Mouse (Mus musculus) kidney, embryonic 15.5 days (tissue): ENCODE measurements at regions not wholly inside any gene's neighbourhood (a gene's known extent, or its start where the extent isn't known, plus 50 kb on each side); places are given as distances from the start of the nearest gene placed in this dataset.

Experiments used
- ATAC-seq: fragments of 200-750 bp; cut with Nextera tagmentation; replicated peaks from 2 replicates; pipeline ENCODE4 v1.8.0; 2017; ENCODE audit warnings: moderate TSS enrichment; ENCODE audit not compliant: low FRiP score
- H3K27ac ChIP-seq: fragments of 300-500 bp; sonication (generic); 2 replicates; pipeline ENCODE4 v1.5.1; 2015; ENCODE audit warnings: mild to moderate bottlenecking, inconsistent platforms
- H3K27me3 ChIP-seq: fragments of 300-500 bp; sonication (generic); 2 replicates; pipeline ENCODE4 v1.6.1; 2015; ENCODE audit warnings: inconsistent platforms
- H3K36me3 ChIP-seq: fragments of 300-500 bp; sonication (generic); 2 replicates; pipeline ENCODE4 v1.6.1; 2015; ENCODE audit warnings: inconsistent platforms
- H3K4me1 ChIP-seq: fragments of 300-500 bp; sonication (generic); 2 replicates; pipeline ENCODE4 v1.6.1; 2015; ENCODE audit warnings: inconsistent platforms
- H3K4me2 ChIP-seq: fragments of 300-500 bp; sonication (generic); 2 replicates; pipeline ENCODE4 v1.6.1; 2015; ENCODE audit warnings: moderate library complexity, mild to moderate bottlenecking, inconsistent platforms
- H3K4me3 ChIP-seq: fragments of 300-500 bp; sonication (generic); replicated peaks from 2 replicates; pipeline ENCODE4 v1.5.1; 2015; ENCODE audit warnings: mild to moderate bottlenecking, inconsistent platforms
- H3K9ac ChIP-seq: fragments of 300-500 bp; sonication (generic); 2 replicates; pipeline ENCODE4 v1.6.1; 2015; ENCODE audit warnings: mild to moderate bottlenecking, inconsistent platforms
- H3K9me3 ChIP-seq: fragments of 300-500 bp; sonication (generic); replicated peaks from 2 replicates; pipeline ENCODE4 v1.6.1; 2016; ENCODE audit warnings: inconsistent platforms
- WGBS: fragments of 180-500 bp; shearing (Covaris S2); methylation state at CpG from one replicate; pipeline ENCODE4 v1.1.7; 2015; ENCODE audit warnings: mixed read lengths; 5-methylcytosine and 5-hydroxymethylcytosine counted together

- Histone ChIP-seq H3K4me1 (no peaks in the 10 kb centered on the region), H3K27ac (no peak overlapping the region), H3K9me3 (no peaks in the 10 kb centered on the region), H3K4me2 (no peak overlapping the region), H3K36me3 (no peaks in the 10 kb centered on the region), H3K27me3 (no peaks in the 10 kb centered on the region), H3K4me3 (no peak overlapping the region), H3K9ac (no peak overlapping the region)
- no peak for ATAC-seq
- 80% methylated on average over 2 of the region's 2 CpGs for WGBS
Measured at GRCm38 (mm10) chr15:50498716-50499115, 3386.0 kb upstream of the Gm7489 start.

- H3K27me3 ChIP-seq: no peaks in the 10 kb centered on the region
- no peak overlapping the region for H3K4me3 ChIP-seq
- no peaks in the 10 kb centered on the region for H3K9me3 ChIP-seq
- WGBS: 84% methylated on average over 3 of the region's 3 CpGs
- no peaks in the 10 kb centered on the region for H3K36me3 ChIP-seq
- H3K4me1 ChIP-seq: no peaks in the 10 kb centered on the region
- H3K27ac ChIP-seq: no peak overlapping the region
- H3K4me2 ChIP-seq: no peak overlapping the region
- ATAC-seq: no peak
- no peak overlapping the region for H3K9ac ChIP-seq
Measured at GRCm38 (mm10) chr15:50507999-50508624, 3376.6 kb upstream of the Gm7489 start.

- Histone ChIP-seq H3K36me3 (no peaks in the 10 kb centered on the region), H3K4me3 (no peak overlapping the region), H3K4me2 (no peak overlapping the region), H3K4me1 (no peaks in the 10 kb centered on the region), H3K9me3 (no peaks in the 10 kb centered on the region), H3K9ac (no peak overlapping the region), H3K27me3 (no peaks in the 10 kb centered on the region), H3K27ac (no peak overlapping the region)
- WGBS: 90% methylated on average over 5 of the region's 5 CpGs
- ATAC-seq: no peak
Measured at GRCm38 (mm10) chr15:50513036-50513435, 3371.7 kb upstream of the Gm7489 start.

GRCm38 (mm10) chr15:50524841-50525240 is 3359.9 kb upstream of the Gm7489 start:
- 47% methylated on average over 2 of the region's 2 CpGs for WGBS

GRCm38 (mm10) chr15:50534490-50534889 is 3350.2 kb upstream of the Gm7489 start:
- no peaks in the 10 kb centered on the region for H3K4me1 ChIP-seq
- H3K4me3 ChIP-seq: no peak overlapping the region
- H3K27me3 ChIP-seq: no peaks in the 10 kb centered on the region
- no peaks in the 10 kb centered on the region for H3K9me3 ChIP-seq
- no peak overlapping the region for H3K9ac ChIP-seq
- 86% methylated on average over 1 of the region's 1 CpGs for WGBS
- no peak overlapping the region for H3K4me2 ChIP-seq
- no peak overlapping the region for H3K27ac ChIP-seq
- ATAC-seq: no peak
- H3K36me3 ChIP-seq: no peaks in the 10 kb centered on the region

More at GRCm38 (mm10) chr15:50524841-50525240, 3359.9 kb upstream of the Gm7489 start:
- ATAC-seq: no peak
- Histone ChIP-seq H3K9ac (no peak overlapping the region), H3K4me3 (no peak overlapping the region), H3K27ac (no peak overlapping the region), H3K9me3 (no peaks in the 10 kb centered on the region), H3K36me3 (no peaks in the 10 kb centered on the region), H3K27me3 (no peaks in the 10 kb centered on the region), H3K4me2 (no peak overlapping the region), H3K4me1 (no peaks in the 10 kb centered on the region)

GRCm38 (mm10) chr15:50563611-50564010 is 3321.1 kb upstream of the Gm7489 start:
- H3K27me3 ChIP-seq: no peaks in the 10 kb centered on the region
- no peak overlapping the region for H3K4me2 ChIP-seq
- 71% methylated on average over 3 of the region's 3 CpGs for WGBS
- H3K9ac ChIP-seq: no peak overlapping the region
- H3K27ac ChIP-seq: no peak overlapping the region
- ATAC-seq: no peak
- no peaks in the 10 kb centered on the region for H3K4me1 ChIP-seq
- no peaks in the 10 kb centered on the region for H3K9me3 ChIP-seq
- H3K36me3 ChIP-seq: no peaks in the 10 kb centered on the region
- H3K4me3 ChIP-seq: no peak overlapping the region

GRCm38 (mm10) chr15:50580811-50581210 is 3303.9 kb upstream of the Gm7489 start:
- H3K9me3 ChIP-seq: no peaks in the 10 kb centered on the region
- no peak for ATAC-seq
- H3K4me2 ChIP-seq: no peak overlapping the region
- H3K4me3 ChIP-seq: no peak overlapping the region
- H3K36me3 ChIP-seq: no peaks in the 10 kb centered on the region
- WGBS: 92% methylated on average over 5 of the region's 5 CpGs
- H3K4me1 ChIP-seq: no peaks in the 10 kb centered on the region
- no peak overlapping the region for H3K27ac ChIP-seq
- no peaks in the 10 kb centered on the region for H3K27me3 ChIP-seq
- H3K9ac ChIP-seq: no peak overlapping the region

GRCm38 (mm10) chr15:50583951-50584350 is 3300.8 kb upstream of the Gm7489 start:
- no peak for ATAC-seq
- H3K4me3 ChIP-seq: no peak overlapping the region
- H3K9ac ChIP-seq: no peak overlapping the region
- H3K36me3 ChIP-seq: no peaks in the 10 kb centered on the region
- no peak overlapping the region for H3K4me2 ChIP-seq
- no peak overlapping the region for H3K27ac ChIP-seq
- no peaks in the 10 kb centered on the region for H3K9me3 ChIP-seq
- H3K4me1 ChIP-seq: no peaks in the 10 kb centered on the region
- H3K27me3 ChIP-seq: no peaks in the 10 kb centered on the region

GRCm38 (mm10) chr15:50585496-50585895 is 3299.2 kb upstream of the Gm7489 start:
- Histone ChIP-seq H3K4me1 (no peaks in the 10 kb centered on the region), H3K4me3 (no peak overlapping the region), H3K9ac (no peak overlapping the region), H3K36me3 (no peaks in the 10 kb centered on the region), H3K27ac (no peak overlapping the region), H3K9me3 (no peaks in the 10 kb centered on the region), H3K4me2 (no peak overlapping the region), H3K27me3 (no peaks in the 10 kb centered on the region)
- 66% methylated on average over 6 of the region's 6 CpGs for WGBS
- no peak for ATAC-seq
